Mouse (Mus musculus): ENCODE measurements around the gene Vmn1r28.
"Not testable (repeated sequence)": the region's sequence is repeated elsewhere in the genome, so short reads cannot be mapped to it uniquely, and the experiment has no call there.

Gene Vmn1r28

GRCm38 (mm10) chr6:58261737-58262136 lies at the start of gene Vmn1r28:
TSS of gene Vmn1r28 (plus strand) at chr6:58262037.
- DNase-seq = no peak

- DNase-seq = no peak
Measured at GRCm38 (mm10) chr6:58216119-58216518, 45.7 kb upstream of the Vmn1r28 start.

- no peak for DNase-seq
Measured at GRCm38 (mm10) chr6:58218721-58219120, 43.1 kb upstream of the Vmn1r28 start, which contains the start of gene Vmn1r27. TSS of gene Vmn1r27 (minus strand) at chr6:58218821.

GRCm38 (mm10) chr6:58279661-58280060 lies 17.8 kb downstream of the Vmn1r28 start:
- not testable (repeated sequence) for DNase-seq

- DNase-seq = no peak
Measured at GRCm38 (mm10) chr6:58292201-58292600, 30.4 kb downstream of the Vmn1r28 start.

GRCm38 (mm10) chr6:58298511-58298910 lies 36.7 kb downstream of the Vmn1r28 start:
- DNase-seq = not testable (repeated sequence)

- DNase-seq = no peak
Measured at GRCm38 (mm10) chr6:58301249-58301648, 39.4 kb downstream of the Vmn1r28 start, which contains the start of gene Vmn1r29. TSS of gene Vmn1r29 (plus strand) at chr6:58301549.

Measured in right cerebral cortex, postnatal 25 days (tissue).